Mouse (Mus musculus) lung, embryonic 16.5 days (tissue): ENCODE measurements around the gene Ccdc136. TPM values are rescaled to one million over a fixed set of nuclear protein-coding genes. Genes with fewer than 3 reads are reported as not detected.
"Not testable (repeated sequence)": the region's sequence is repeated elsewhere in the genome, so short reads cannot be mapped to it uniquely, and the experiment has no call there.

Source experiments
- ATAC-seq: fragments of 200-750 bp; cut with Nextera tagmentation; 2 replicates; pipeline ENCODE4 v1.8.0; 2017; ENCODE audit warnings: low read depth, mild to moderate bottlenecking, moderate library complexity
- H3K27ac ChIP-seq: fragments of 300-500 bp; sonication (generic); 2 replicates; pipeline ENCODE4 v1.5.1; 2014; ENCODE audit warnings: mild to moderate bottlenecking, control low read depth, low read length
- H3K27me3 ChIP-seq: fragments of 300-500 bp; sonication (generic); 2 replicates; pipeline ENCODE4 v1.6.1; 2014; ENCODE audit warnings: low read depth, low read length, mixed read lengths; ENCODE audit not compliant: control insufficient read depth, insufficient read depth
- H3K36me3 ChIP-seq: fragments of 300-500 bp; sonication (generic); 2 replicates; pipeline ENCODE4 v1.6.1; 2014; ENCODE audit warnings: low read length; ENCODE audit not compliant: control insufficient read depth, insufficient read depth
- H3K4me1 ChIP-seq: fragments of 300-500 bp; sonication (generic); replicated peaks from 2 replicates; pipeline ENCODE4 v1.6.1; 2014; ENCODE audit warnings: low read length, mixed read lengths; ENCODE audit not compliant: control insufficient read depth, insufficient read depth
- H3K4me2 ChIP-seq: fragments of 300-500 bp; sonication (generic); 2 replicates; pipeline ENCODE4 v1.6.1; 2014; ENCODE audit warnings: low read depth, low read length, control low read depth
- H3K4me3 ChIP-seq: fragments of 300-500 bp; sonication (generic); 2 replicates; pipeline ENCODE4 v1.5.1; 2014; ENCODE audit warnings: mild to moderate bottlenecking, low read length, control low read depth
- H3K9ac ChIP-seq: fragments of 300-500 bp; sonication (generic); 2 replicates; pipeline ENCODE4 v1.6.1; 2014; ENCODE audit warnings: low read length, control low read depth
- H3K9me3 ChIP-seq: fragments of 300-500 bp; sonication (generic); 2 replicates; pipeline ENCODE4 v1.6.1; 2016; ENCODE audit warnings: low read length; ENCODE audit not compliant: control insufficient read depth
- WGBS: fragments of 180-500 bp; shearing (Covaris S2); extraction: QIAGEN DNeasy Blood & Tissue Kit; methylation state at CpG from one replicate; pipeline ENCODE4 v1.1.7; 2014; 5-methylcytosine and 5-hydroxymethylcytosine counted together
- polyA plus RNA-seq: library from polyadenylated mRNA; unstranded; fragments of >200 nt; fragmentation: Nextera tagmentation; extraction: Ambion mirVana; gene quantifications from 2 replicates; pipeline ENCODE4 v1.2.1, GENCODE M21; 2015

Gene Ccdc136
- polyA plus RNA-seq, 1 experiment from 2014 or later = 13.8 TPM

GRCm38 (mm10) chr6:29389425-29389824 is 6.7 kb upstream of the Ccdc136 start:
- 46% methylated on average over 9 of the region's 9 CpGs for WGBS
- H3K9me3 ChIP-seq = no peaks in the 10 kb centered on the region
- H3K27ac ChIP-seq = no peak overlapping the region
- H3K4me1 ChIP-seq = peaks cover 13% of the 10 kb centered on the region
- H3K9ac ChIP-seq = no peak overlapping the region
- H3K27me3 ChIP-seq = no peaks in the 10 kb centered on the region; the same call in 1 of the 2 replicates
- no peak for ATAC-seq
- H3K4me2 ChIP-seq = no peak overlapping the region
- H3K36me3 ChIP-seq = no peaks in the 10 kb centered on the region
- no peak overlapping the region for H3K4me3 ChIP-seq

GRCm38 (mm10) chr6:29390500-29390899 is 5.6 kb upstream of the Ccdc136 start:
- peaks cover 13% of the 10 kb centered on the region for H3K4me1 ChIP-seq
- not testable (repeated sequence) for H3K36me3 ChIP-seq, H3K27me3 ChIP-seq, H3K9ac ChIP-seq, H3K4me2 ChIP-seq, ATAC-seq, H3K4me3 ChIP-seq, H3K9me3 ChIP-seq, H3K27ac ChIP-seq
- WGBS = 85% methylated on average over 1 of the region's 1 CpGs

GRCm38 (mm10) chr6:29391241-29391640 is 4.9 kb upstream of the Ccdc136 start:
- not testable (repeated sequence) for H3K4me2 ChIP-seq, H3K27ac ChIP-seq, H3K9me3 ChIP-seq, H3K4me3 ChIP-seq, ATAC-seq, H3K9ac ChIP-seq, H3K36me3 ChIP-seq
- Histone ChIP-seq H3K27me3 (peaks cover 10% of the 10 kb centered on the region), H3K4me1 (peaks cover 16% of the 10 kb centered on the region)
- 68% methylated on average over 8 of the region's 8 CpGs for WGBS

GRCm38 (mm10) chr6:29391802-29392201 is 4.3 kb upstream of the Ccdc136 start:
- 65% methylated on average over 4 of the region's 4 CpGs for WGBS
- ATAC-seq = no peak

GRCm38 (mm10) chr6:29394286-29394685 is 1.8 kb upstream of the Ccdc136 start:
- no peak for ATAC-seq
- H3K4me1 ChIP-seq = peaks cover 8% of the 10 kb centered on the region
- H3K27ac ChIP-seq = no peak overlapping the region
- no peaks in the 10 kb centered on the region for H3K9me3 ChIP-seq
- H3K4me3 ChIP-seq = no peak overlapping the region
- no peak overlapping the region for H3K9ac ChIP-seq
- peaks cover 10% of the 10 kb centered on the region for H3K27me3 ChIP-seq
- no peaks in the 10 kb centered on the region for H3K36me3 ChIP-seq
- no peak overlapping the region for H3K4me2 ChIP-seq
- WGBS = 54% methylated on average over 1 of the region's 1 CpGs

More at GRCm38 (mm10) chr6:29391802-29392201, 4.3 kb upstream of the Ccdc136 start:
- Histone ChIP-seq H3K9ac (no peak overlapping the region), H3K27ac (no peak overlapping the region), H3K36me3 (no peaks in the 10 kb centered on the region), H3K4me1 (peaks cover 16% of the 10 kb centered on the region), H3K9me3 (no peaks in the 10 kb centered on the region), H3K4me3 (no peak overlapping the region), H3K4me2 (no peak overlapping the region), H3K27me3 (peaks cover 10% of the 10 kb centered on the region)

GRCm38 (mm10) chr6:29396714-29397540 is 818 bp downstream of the Ccdc136 start:
- Histone ChIP-seq H3K27ac (no peak overlapping the region), H3K4me2 (peak overlapping the region; percentile 93), H3K27me3 (peaks cover 10% of the 10 kb centered on the region), H3K4me1 (peaks cover 6% of the 10 kb centered on the region), H3K9ac (peak overlapping the region; percentile 63), H3K36me3 (no peaks in the 10 kb centered on the region), H3K9me3 (no peaks in the 10 kb centered on the region), H3K4me3 (peak overlapping the region; percentile 56)
- 7% methylated on average over 24 of the region's 24 CpGs for WGBS
- ATAC-seq = peak; percentile 61

GRCm38 (mm10) chr6:29397575-29397974 is 1.5 kb downstream of the Ccdc136 start:
- H3K36me3 ChIP-seq = no peaks in the 10 kb centered on the region
- 13% methylated on average over 6 of the region's 6 CpGs for WGBS
- peak overlapping the region; percentile 29; the same call in 1 of the 2 replicates for H3K9ac ChIP-seq
- ATAC-seq = peak; percentile 37; the same call in 1 of the 2 replicates
- H3K4me2 ChIP-seq = peak overlapping the region; percentile 93
- H3K4me1 ChIP-seq = peaks cover 6% of the 10 kb centered on the region
- H3K27me3 ChIP-seq = peaks cover 10% of the 10 kb centered on the region
- no peak overlapping the region for H3K27ac ChIP-seq
- peak overlapping the region; percentile 56 for H3K4me3 ChIP-seq
- no peaks in the 10 kb centered on the region for H3K9me3 ChIP-seq

- no peaks in the 10 kb centered on the region for H3K9me3 ChIP-seq
- no peak for ATAC-seq
- no peak overlapping the region for H3K4me3 ChIP-seq
- 89% methylated on average over 4 of the region's 4 CpGs for WGBS
- no peak overlapping the region for H3K4me2 ChIP-seq
- no peak overlapping the region for H3K9ac ChIP-seq
- peaks cover 6% of the 10 kb centered on the region for H3K4me1 ChIP-seq
- H3K36me3 ChIP-seq = no peaks in the 10 kb centered on the region
- no peak overlapping the region for H3K27ac ChIP-seq
- peaks cover 9% of the 10 kb centered on the region for H3K27me3 ChIP-seq
Measured at GRCm38 (mm10) chr6:29399851-29400250, 3.7 kb downstream of the Ccdc136 start.

- Histone ChIP-seq H3K4me2 (peak overlapping the region; percentile 41), H3K27me3 (peaks cover 2% of the 10 kb centered on the region; the same call in 1 of the 2 replicates), H3K27ac (no peak overlapping the region), H3K4me3 (peak overlapping the region; percentile 20), H3K36me3 (no peaks in the 10 kb centered on the region), H3K9ac (no peak overlapping the region), H3K9me3 (no peaks in the 10 kb centered on the region), H3K4me1 (no peaks in the 10 kb centered on the region; the same call in 1 of the 2 replicates)
- no peak for ATAC-seq
- WGBS = 9% methylated on average over 31 of the region's 34 CpGs
Measured at GRCm38 (mm10) chr6:29402693-29403342, 6.7 kb downstream of the Ccdc136 start.
